Mouse (Mus musculus) intestine, embryonic 16.5 days (tissue): ENCODE results near the gene Shc3. TPM values are rescaled to one million over a fixed set of nuclear protein-coding genes. Genes with fewer than 3 reads are reported as not detected.
A peak's percentile ranks its signal among the peaks of the same experiment; 100 is the strongest.

Source experiments
- ATAC-seq: fragments of 200-750 bp; cut with Nextera tagmentation; 2 replicates; pipeline ENCODE4 v1.8.0; 2017; ENCODE audit warnings: moderate TSS enrichment, moderate library complexity
- H3K27ac ChIP-seq: fragments of 300-500 bp; sonication (generic); 2 replicates; pipeline ENCODE4 v1.5.1; 2014; ENCODE audit warnings: mild to moderate bottlenecking, low read length
- H3K27me3 ChIP-seq: fragments of 300-500 bp; sonication (generic); replicated peaks from 2 replicates; pipeline ENCODE4 v1.6.1; 2014; ENCODE audit warnings: low read length, control low read depth, mixed read lengths; ENCODE audit not compliant: control insufficient read depth, insufficient read depth
- H3K36me3 ChIP-seq: fragments of 300-500 bp; sonication (generic); 2 replicates; pipeline ENCODE4 v1.6.1; 2014; ENCODE audit warnings: low read length, control low read depth; ENCODE audit not compliant: control insufficient read depth, insufficient read depth
- H3K4me1 ChIP-seq: fragments of 300-500 bp; sonication (generic); 2 replicates; pipeline ENCODE4 v1.6.1; 2014; ENCODE audit warnings: low read length, control low read depth, mixed read lengths; ENCODE audit not compliant: control insufficient read depth, insufficient read depth
- H3K4me2 ChIP-seq: fragments of 300-500 bp; sonication (generic); 2 replicates; pipeline ENCODE4 v1.6.1; 2014; ENCODE audit warnings: low read depth, low read length, control low read depth
- H3K4me3 ChIP-seq: fragments of 300-500 bp; sonication (generic); 2 replicates; pipeline ENCODE4 v1.5.1; 2014; ENCODE audit warnings: mild to moderate bottlenecking, low read length
- H3K9ac ChIP-seq: fragments of 300-500 bp; sonication (generic); 2 replicates; pipeline ENCODE4 v1.6.1; 2014; ENCODE audit warnings: low read depth, low read length
- H3K9me3 ChIP-seq: fragments of 300-500 bp; sonication (generic); 2 replicates; pipeline ENCODE4 v1.6.1; 2016; ENCODE audit warnings: low read length, control low read depth; ENCODE audit not compliant: control insufficient read depth
- WGBS: fragments of 180-500 bp; shearing (Covaris S2); extraction: QIAGEN DNeasy Blood & Tissue Kit; methylation state at CpG from one replicate; pipeline ENCODE4 v1.1.7; 2014; 5-methylcytosine and 5-hydroxymethylcytosine counted together
- polyA plus RNA-seq: library from polyadenylated mRNA; unstranded; fragments of >200 nt; fragmentation: Nextera tagmentation; extraction: Ambion mirVana; gene quantifications from 2 replicates; pipeline ENCODE4 v1.2.1, GENCODE M21; 2015

Shc3 gene
- polyA plus RNA-seq, 1 experiment from 2014 or later, result 0.07 TPM

- Histone ChIP-seq H3K9me3 (no peaks in the 10 kb centered on the region), H3K4me3 (no peak overlapping the region), H3K27me3 (no peaks in the 10 kb centered on the region), H3K36me3 (no peaks in the 10 kb centered on the region), H3K4me1 (peaks cover 6% of the 10 kb centered on the region; the same call in 1 of the 2 replicates), H3K9ac (no peak overlapping the region), H3K4me2 (peak overlapping the region; percentile 44; the same call in 1 of the 2 replicates), H3K27ac (no peak overlapping the region)
- peak; percentile 11; the same call in 1 of the 2 replicates for ATAC-seq
- WGBS, result 51% methylated on average over 4 of the region's 4 CpGs
Measured at GRCm38 (mm10) chr13:51603894-51604244, 34.6 kb upstream of the Shc3 start.

DNA sequence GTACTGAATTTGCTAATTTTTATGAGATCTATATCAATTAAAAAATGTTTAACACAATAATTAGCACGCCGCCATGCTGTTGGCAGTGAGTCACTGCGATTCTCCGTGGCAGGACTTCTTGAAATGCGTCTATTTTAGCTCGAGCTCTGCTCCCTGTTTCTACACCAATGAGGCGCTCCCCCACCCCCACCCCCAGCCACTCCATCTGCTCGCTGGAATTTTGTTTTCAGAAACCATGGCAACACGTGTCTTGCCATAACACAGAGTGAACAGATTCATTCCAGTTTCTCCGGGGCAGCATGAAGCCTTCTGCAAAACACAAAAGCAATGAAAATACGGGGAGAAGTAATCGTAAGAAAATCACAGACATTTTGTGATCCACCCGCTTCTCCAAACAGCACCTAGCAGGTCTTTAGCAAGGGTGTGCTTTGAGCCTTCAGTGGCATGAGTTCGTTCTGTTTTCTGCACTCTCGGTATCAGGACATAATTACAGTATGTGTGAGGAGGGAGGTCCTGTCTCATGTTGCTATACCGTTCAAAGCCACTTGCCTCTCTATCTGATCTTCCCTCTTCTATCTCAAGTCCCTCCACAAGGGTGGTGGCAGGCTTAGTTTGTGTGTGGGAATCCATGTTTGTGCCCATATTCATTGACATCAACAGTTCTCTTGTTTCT, 34.1 kb upstream of the Shc3 start:
- no peaks in the 10 kb centered on the region for H3K27me3 ChIP-seq
- WGBS, result 16% methylated on average over 16 of the region's 16 CpGs
- H3K4me3 ChIP-seq, result peak overlapping the region; percentile 30
- no peak overlapping the region for H3K9ac ChIP-seq
- no peaks in the 10 kb centered on the region for H3K36me3 ChIP-seq
- H3K4me1 ChIP-seq, result peaks cover 6% of the 10 kb centered on the region; the same call in 1 of the 2 replicates
- ATAC-seq, result peak; percentile 76
- H3K4me2 ChIP-seq, result peak overlapping the region; percentile 44
- no peaks in the 10 kb centered on the region for H3K9me3 ChIP-seq
- no peak overlapping the region for H3K27ac ChIP-seq

- Histone ChIP-seq H3K4me1 (peaks cover 6% of the 10 kb centered on the region; the same call in 1 of the 2 replicates), H3K36me3 (no peaks in the 10 kb centered on the region), H3K27ac (no peak overlapping the region), H3K4me3 (no peak overlapping the region), H3K9ac (no peak overlapping the region), H3K27me3 (no peaks in the 10 kb centered on the region), H3K9me3 (no peaks in the 10 kb centered on the region), H3K4me2 (no peak overlapping the region)
- 40% methylated on average over 8 of the region's 8 CpGs for WGBS
- peak; percentile 67 for ATAC-seq
Measured at GRCm38 (mm10) chr13:51602764-51603163, 33.5 kb upstream of the Shc3 start.

- 0 out of 2 replicates have a peak, but pooled peaks cover under 1% of the 10 kb centered on the region for H3K27me3 ChIP-seq
- no peak overlapping the region for H3K9ac ChIP-seq
- H3K4me1 ChIP-seq, result peaks cover 6% of the 10 kb centered on the region; the same call in 1 of the 2 replicates
- H3K4me3 ChIP-seq, result no peak overlapping the region
- no peaks in the 10 kb centered on the region for H3K9me3 ChIP-seq
- WGBS, result 89% methylated on average over 8 of the region's 8 CpGs
- ATAC-seq, result no peak
- no peak overlapping the region for H3K4me2 ChIP-seq
- no peak overlapping the region for H3K27ac ChIP-seq
- H3K36me3 ChIP-seq, result no peaks in the 10 kb centered on the region
Measured at GRCm38 (mm10) chr13:51600169-51600568, 30.9 kb upstream of the Shc3 start.

- H3K36me3 ChIP-seq, result no peaks in the 10 kb centered on the region
- H3K4me2 ChIP-seq, result no peak overlapping the region
- no peak overlapping the region for H3K9ac ChIP-seq
- no peak for ATAC-seq
- 0 out of 2 replicates have a peak, but pooled peaks cover 7% of the 10 kb centered on the region for H3K4me1 ChIP-seq
- H3K27me3 ChIP-seq, result peaks cover 4% of the 10 kb centered on the region; the same call in 1 of the 2 replicates
- H3K27ac ChIP-seq, result no peak overlapping the region
- H3K9me3 ChIP-seq, result no peaks in the 10 kb centered on the region
- 48% methylated on average over 2 of the region's 2 CpGs for WGBS
- H3K4me3 ChIP-seq, result no peak overlapping the region
Measured at GRCm38 (mm10) chr13:51598063-51598462, 28.8 kb upstream of the Shc3 start.

DNA sequence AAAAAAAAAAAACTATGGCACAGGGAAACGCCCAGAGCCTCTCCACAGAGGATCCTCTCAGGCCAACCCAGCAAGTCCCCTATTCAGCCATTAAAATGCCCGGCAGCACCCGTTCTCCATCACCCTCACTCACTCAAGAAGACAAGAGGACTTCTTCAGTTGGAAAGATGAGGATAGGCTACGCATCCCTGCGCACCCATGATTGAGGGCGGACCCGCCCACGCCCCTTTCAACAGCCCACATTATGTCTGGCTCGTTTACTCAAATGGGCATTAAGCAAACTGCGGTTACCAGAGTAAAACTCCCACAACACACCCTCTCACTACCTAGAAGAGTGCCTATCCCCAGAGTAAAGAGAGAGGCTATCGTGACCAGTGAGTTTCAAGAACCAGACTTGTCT, 26.2 kb upstream of the Shc3 start:
- no peak for ATAC-seq
- Histone ChIP-seq H3K9ac (no peak overlapping the region), H3K4me3 (no peak overlapping the region; the same call in 1 of the 2 replicates), H3K27ac (no peak overlapping the region), H3K4me1 (0 out of 2 replicates have a peak, but pooled peaks cover 7% of the 10 kb centered on the region), H3K4me2 (no peak overlapping the region), H3K27me3 (peaks cover 4% of the 10 kb centered on the region; the same call in 1 of the 2 replicates), H3K9me3 (no peaks in the 10 kb centered on the region), H3K36me3 (no peaks in the 10 kb centered on the region)
- 38% methylated on average over 11 of the region's 11 CpGs for WGBS

DNA sequence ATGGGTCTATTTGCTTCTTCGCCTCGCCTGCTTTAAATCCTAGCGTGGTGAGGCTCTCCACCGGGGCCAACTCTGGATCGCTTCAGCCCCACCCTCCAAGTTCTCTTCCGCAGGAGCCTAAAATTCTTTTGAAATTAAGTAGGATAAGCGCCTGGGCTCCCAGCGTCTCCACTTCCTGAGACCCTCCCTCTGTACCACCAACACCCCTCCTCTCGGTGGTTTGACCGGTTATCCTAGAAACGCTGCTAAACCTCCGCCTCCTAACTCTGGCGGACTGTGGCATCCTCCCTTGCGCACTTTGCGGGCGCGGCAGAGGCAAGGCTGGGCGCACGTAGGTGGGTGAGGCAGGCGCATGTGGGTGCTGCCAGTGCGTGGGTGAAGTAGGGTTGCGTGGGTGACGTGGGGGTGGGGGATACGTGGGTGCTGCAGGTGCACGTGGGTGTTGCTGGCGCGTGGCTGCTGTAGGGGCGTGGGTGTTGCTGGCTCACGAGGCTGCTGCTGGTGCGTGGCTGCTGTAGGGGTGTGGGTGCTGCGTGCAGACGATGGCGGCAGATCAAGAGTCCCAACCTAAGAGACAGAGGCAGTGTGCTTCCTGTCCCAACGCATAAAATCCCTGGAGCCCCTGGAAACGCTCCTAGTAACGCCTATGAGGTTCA, 25.6 kb upstream of the Shc3 start:
- peaks cover 4% of the 10 kb centered on the region; the same call in 1 of the 2 replicates for H3K27me3 ChIP-seq
- H3K9me3 ChIP-seq, result no peaks in the 10 kb centered on the region
- no peak overlapping the region for H3K27ac ChIP-seq
- ATAC-seq, result no peak; the same call in 1 of the 2 replicates
- H3K4me3 ChIP-seq, result peak overlapping the region; percentile 46
- H3K9ac ChIP-seq, result peak overlapping the region; percentile 30; the same call in 1 of the 2 replicates
- no peaks in the 10 kb centered on the region for H3K36me3 ChIP-seq
- H3K4me2 ChIP-seq, result peak overlapping the region; percentile 88
- WGBS, result 1% methylated on average over 36 of the region's 36 CpGs
- 0 out of 2 replicates have a peak, but pooled peaks cover 7% of the 10 kb centered on the region for H3K4me1 ChIP-seq

DNA sequence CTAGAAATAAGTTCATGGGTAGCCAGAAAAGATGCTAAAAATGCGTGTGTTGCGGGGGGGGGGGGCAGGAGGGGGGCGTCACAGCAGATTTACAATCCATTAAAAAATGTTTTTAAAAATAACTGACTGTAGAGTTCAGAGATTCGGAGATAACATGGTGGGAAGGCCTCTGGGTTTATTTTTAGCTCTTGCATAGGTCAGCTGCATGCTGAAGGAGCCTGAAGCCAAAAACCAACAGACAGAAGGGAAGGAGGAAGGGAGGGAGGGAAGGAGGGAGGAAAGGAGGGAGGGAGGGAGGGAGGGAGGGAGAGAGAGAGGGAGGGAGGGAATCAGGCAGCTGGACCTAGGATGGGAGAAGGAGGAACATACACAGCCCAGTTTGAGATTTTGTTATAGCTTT, 18.8 kb upstream of the Shc3 start:
- H3K4me1 ChIP-seq, result no peaks in the 10 kb centered on the region
- H3K9ac ChIP-seq, result no peak overlapping the region
- WGBS, result 50% methylated on average over 4 of the region's 4 CpGs
- H3K27ac ChIP-seq, result no peak overlapping the region
- ATAC-seq, result no peak
- no peak overlapping the region for H3K4me2 ChIP-seq
- H3K36me3 ChIP-seq, result no peaks in the 10 kb centered on the region
- no peaks in the 10 kb centered on the region for H3K27me3 ChIP-seq
- no peaks in the 10 kb centered on the region for H3K9me3 ChIP-seq
- no peak overlapping the region for H3K4me3 ChIP-seq

DNA sequence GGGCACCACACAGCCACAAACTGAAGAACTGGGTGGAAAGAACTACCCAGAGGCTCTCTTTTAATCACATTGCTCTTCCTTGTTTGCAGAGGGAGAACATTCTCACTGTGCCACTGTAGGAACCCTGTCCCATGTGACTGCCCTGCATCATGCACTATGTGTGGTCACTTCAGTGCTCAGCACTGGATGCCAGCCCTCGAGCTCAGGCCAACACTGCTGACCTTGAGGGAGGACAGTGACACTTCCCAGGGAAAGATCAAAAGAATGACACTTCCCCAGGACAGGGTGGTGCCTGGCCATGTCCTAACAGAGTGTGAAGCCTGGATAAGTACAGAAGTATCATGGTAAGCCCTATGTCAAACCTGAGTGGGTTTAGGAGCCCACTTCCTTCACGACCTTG, 13.0 kb upstream of the Shc3 start:
- H3K36me3 ChIP-seq, result no peaks in the 10 kb centered on the region
- H3K4me3 ChIP-seq, result no peak overlapping the region
- no peak for ATAC-seq
- H3K27ac ChIP-seq, result no peak overlapping the region
- no peak overlapping the region for H3K9ac ChIP-seq
- no peaks in the 10 kb centered on the region for H3K27me3 ChIP-seq
- H3K9me3 ChIP-seq, result no peaks in the 10 kb centered on the region
- H3K4me1 ChIP-seq, result no peaks in the 10 kb centered on the region
- 54% methylated on average over 2 of the region's 2 CpGs for WGBS
- H3K4me2 ChIP-seq, result no peak overlapping the region
